In the genomic region with DNA sequence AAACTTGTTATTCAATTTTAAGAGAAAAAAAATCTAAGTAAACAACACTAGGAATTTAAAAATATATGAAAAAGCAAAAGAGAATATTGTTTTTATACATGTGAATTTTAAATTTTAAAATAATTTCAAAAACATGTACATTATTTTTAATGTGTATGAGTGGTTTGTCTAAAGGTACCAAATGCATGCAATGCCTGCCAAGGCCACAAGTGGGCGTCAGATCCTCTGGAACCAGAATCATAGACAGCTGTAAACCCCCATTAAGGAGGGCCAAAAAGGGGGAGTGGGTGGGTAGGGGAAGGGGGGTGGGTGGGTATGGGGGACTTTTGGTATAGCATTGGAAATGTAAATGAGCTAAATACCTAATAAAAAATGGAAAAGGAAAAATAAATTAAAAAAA, we compare ENCODE assay signal across 8 mouse cellular contexts. TPM values are rescaled to one million over a fixed set of nuclear protein-coding genes. Genes with fewer than 3 reads are reported as not detected.
A peak's percentile ranks its signal among the peaks of the same experiment; 100 is the strongest.
DNase-seq lines count a peak whose midpoint lies in the region; ATAC-seq lines count a peak whose summit lies in the region.
"Had no signal": no experiment of that assay in that cellular context is flagged by ENCODE, and none has a peak within 500 bp of the region (broad histone marks: within the 10 kb centered on the region; RNA-seq: fewer than 3 reads in every experiment).

No protein-coding gene starts in this region.

- H3K4me2 ChIP-seq in kidney, embryonic 14.5 days (replicated peaks; ENCODE audit: low read depth, low read length) = no peak overlapping the region
- H3K4me2 ChIP-seq: heart, embryonic 15.5 days had no signal

- H3K27me3 ChIP-seq in kidney, embryonic 14.5 days (ENCODE audit: control insufficient read depth, insufficient read depth, low read length) = no peaks in the 10 kb centered on the region
- H3K27me3 ChIP-seq: heart, embryonic 15.5 days had no signal

- H3K4me3 ChIP-seq in kidney, embryonic 14.5 days (ENCODE audit: low read length) = no peak overlapping the region
- H3K4me3 ChIP-seq: heart, embryonic 15.5 days had no signal

- no peaks in the 10 kb centered on the region for H3K36me3 ChIP-seq in kidney, embryonic 14.5 days (ENCODE audit: control insufficient read depth, insufficient read depth, low read length)
- H3K36me3 ChIP-seq: heart, embryonic 15.5 days had no signal

- no peaks in the 10 kb centered on the region for H3K9me3 ChIP-seq in kidney, embryonic 14.5 days (ENCODE audit: control insufficient read depth, low read length)
- H3K9me3 ChIP-seq: heart, embryonic 15.5 days had no signal

- ATAC-seq in kidney, embryonic 14.5 days (ENCODE audit: low FRiP score, low TSS enrichment) = no peak

- 0 out of 2 replicates have a peak, but pooled peaks cover 5% of the 10 kb centered on the region for H3K4me1 ChIP-seq in kidney, embryonic 14.5 days (ENCODE audit: control insufficient read depth, insufficient read depth, low read length)

- DNase-seq in kidney, adult 9 months = peak; percentile 43
- peak; percentile 10 to 39 for DNase-seq in CD8-positive naive resting alpha-beta T cell, adult 2 months (ENCODE audit: low read depth in 2 of 2, low spot score in 2 of 2)
- DNase-seq in MN1 (ENCODE audit: low spot score) = peak; percentile 52
- DNase-seq in embryo, embryonic 9.5 days (ENCODE audit: extremely low spot score) = peak; percentile 31
- DNase-seq in lung, postnatal 36 days = peak; percentile 76
- DNase-seq in yolk sac, embryonic 10.5 days (ENCODE audit: low spot score) = no peak

- no peak overlapping the region for H3K9ac ChIP-seq in kidney, embryonic 14.5 days (ENCODE audit: low read depth, low read length)
- H3K9ac ChIP-seq: heart, embryonic 15.5 days had no signal

- WGBS in kidney, embryonic 14.5 days = 10% methylated on average over 1 of the region's 1 CpGs

- H3K27ac ChIP-seq in kidney, embryonic 14.5 days (ENCODE audit: low read depth, low read length) = no peak overlapping the region
- H3K27ac ChIP-seq: heart, embryonic 15.5 days had no signal

RNA-seq across cellular contexts. Expression of a gene that starts 31.3 kb away (rescaled TPM):
- polyA plus RNA-seq in kidney, embryonic 14.5 days (2014; fragmentation: Nextera tagmentation; extraction: Ambion mirVana) = 80.4 and 113 TPM in 2 replicates

RNA-seq across cellular contexts. Expression of a gene that starts 31.4 kb away (rescaled TPM):
- 20.0 and 20.4 TPM in 2 replicates for polyA plus RNA-seq in kidney, embryonic 14.5 days (2014; fragmentation: Nextera tagmentation; extraction: Ambion mirVana)
